Mouse (Mus musculus): ENCODE measurements around the gene Pof1b. TPM values are rescaled to one million over a fixed set of nuclear protein-coding genes. Genes with fewer than 3 reads are reported as not detected.

The Pof1b gene
- polyA plus RNA-seq (2014; fragmentation: Nextera tagmentation; extraction: Ambion mirVana) = 0.09 TPM in 1 of 2 replicates, not detected in the other

GRCm38 (mm10) chrX:112698508-112698907 lies at the start of gene Pof1b:
Gene Pof1b, minus strand, starts transcription at chrX:112698651.
- Histone ChIP-seq H3K27me3 (ENCODE audit: control insufficient read depth, insufficient read depth, low read length) (no peaks in the 10 kb centered on the region), H3K27ac (replicated peaks in 1 of 2; ENCODE audit: control insufficient read depth in 1 of 2, insufficient read depth in 1 of 2, low read depth in 2 of 2, low read length in 2 of 2) (no peak within 1 kb of the TSS), H3K4me3 (ENCODE audit: control insufficient read depth in 1 of 2, insufficient read depth in 1 of 2, low read depth in 1 of 2, low read length in 2 of 2) (no peak within 1 kb of the TSS), H3K36me3 (ENCODE audit: control insufficient read depth, insufficient read depth, low read length) (no peaks in the 10 kb centered on the region), H3K4me2 (ENCODE audit: low read length) (no peak within 1 kb of the TSS), H3K9ac (ENCODE audit: low read length) (no peak within 1 kb of the TSS), H3K4me1 (ENCODE audit: control insufficient read depth in 2 of 2, insufficient read depth in 2 of 2, low read length in 2 of 2) (no peaks in the 10 kb centered on the region), H3K9me3 (ENCODE audit: control insufficient read depth, low read length) (no peaks in the 10 kb centered on the region)
- ATAC-seq (ENCODE audit: insufficient number of reproducible peaks, insufficient read depth, low FRiP score, low read depth) = no peak
- WGBS = 59% methylated on average over 5 of the region's 5 CpGs

GRCm38 (mm10) chrX:112716587-112716986 lies 18.1 kb upstream of the Pof1b start:
- Histone ChIP-seq H3K27me3 (ENCODE audit: control insufficient read depth, insufficient read depth, low read length) (no peaks in the 10 kb centered on the region), H3K4me1 (ENCODE audit: control insufficient read depth in 2 of 2, insufficient read depth in 2 of 2, low read length in 2 of 2) (no peaks in the 10 kb centered on the region), H3K4me2 (ENCODE audit: low read length) (no peak overlapping the region), H3K9me3 (ENCODE audit: control insufficient read depth, low read length) (no peaks in the 10 kb centered on the region), H3K9ac (ENCODE audit: low read length) (no peak overlapping the region), H3K27ac (replicated peaks in 1 of 2; ENCODE audit: control insufficient read depth in 1 of 2, insufficient read depth in 1 of 2, low read depth in 2 of 2, low read length in 2 of 2) (no peak overlapping the region), H3K36me3 (ENCODE audit: control insufficient read depth, insufficient read depth, low read length) (no peaks in the 10 kb centered on the region), H3K4me3 (ENCODE audit: control insufficient read depth in 1 of 2, insufficient read depth in 1 of 2, low read depth in 1 of 2, low read length in 2 of 2) (no peak overlapping the region)
- ATAC-seq (ENCODE audit: insufficient number of reproducible peaks, insufficient read depth, low FRiP score, low read depth) = no peak

DNA sequence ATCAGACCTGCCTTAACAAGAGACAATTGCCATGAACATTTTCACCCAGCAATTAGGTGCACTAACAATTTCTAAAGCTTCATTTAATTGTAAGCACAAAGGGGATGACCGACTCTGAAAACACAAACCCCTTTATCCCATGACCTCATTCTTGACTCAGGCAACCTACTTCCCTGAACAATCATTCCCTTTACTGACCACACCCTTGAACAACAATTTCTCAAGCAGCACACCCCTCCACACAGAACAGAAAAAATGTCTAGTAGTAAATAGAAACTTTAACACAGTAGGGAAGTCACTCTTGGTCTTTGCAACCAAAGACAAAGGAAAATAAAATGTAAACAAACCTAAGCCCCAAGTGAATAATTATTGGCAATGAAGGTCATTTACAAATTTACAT lies 4.1 kb downstream of the Pof1b start:
- H3K4me3 ChIP-seq (ENCODE audit: control insufficient read depth in 1 of 2, insufficient read depth in 1 of 2, low read depth in 1 of 2, low read length in 2 of 2) = no peak overlapping the region
- H3K4me2 ChIP-seq (ENCODE audit: low read length) = no peak overlapping the region
- H3K27ac ChIP-seq (replicated peaks in 1 of 2; ENCODE audit: control insufficient read depth in 1 of 2, insufficient read depth in 1 of 2, low read depth in 2 of 2, low read length in 2 of 2) = no peak overlapping the region
- H3K27me3 ChIP-seq (ENCODE audit: control insufficient read depth, insufficient read depth, low read length) = no peaks in the 10 kb centered on the region
- H3K36me3 ChIP-seq (ENCODE audit: control insufficient read depth, insufficient read depth, low read length) = no peaks in the 10 kb centered on the region
- no peaks in the 10 kb centered on the region for H3K4me1 ChIP-seq (ENCODE audit: control insufficient read depth in 2 of 2, insufficient read depth in 2 of 2, low read length in 2 of 2)
- no peaks in the 10 kb centered on the region for H3K9me3 ChIP-seq (ENCODE audit: control insufficient read depth, low read length)
- whole genome bisulfite sequencing = 52% methylated on average over 1 of the region's 1 CpGs
- no peak overlapping the region for H3K9ac ChIP-seq (ENCODE audit: low read length)
- ATAC-seq (ENCODE audit: insufficient number of reproducible peaks, insufficient read depth, low FRiP score, low read depth) = no peak

- Histone ChIP-seq H3K27ac (replicated peaks in 1 of 2; ENCODE audit: control insufficient read depth in 1 of 2, insufficient read depth in 1 of 2, low read depth in 2 of 2, low read length in 2 of 2) (no peak overlapping the region), H3K9ac (ENCODE audit: low read length) (no peak overlapping the region), H3K27me3 (ENCODE audit: control insufficient read depth, insufficient read depth, low read length) (no peaks in the 10 kb centered on the region), H3K4me3 (ENCODE audit: control insufficient read depth in 1 of 2, insufficient read depth in 1 of 2, low read depth in 1 of 2, low read length in 2 of 2) (no peak overlapping the region), H3K4me2 (ENCODE audit: low read length) (no peak overlapping the region), H3K4me1 (ENCODE audit: control insufficient read depth in 2 of 2, insufficient read depth in 2 of 2, low read length in 2 of 2) (no peaks in the 10 kb centered on the region), H3K36me3 (ENCODE audit: control insufficient read depth, insufficient read depth, low read length) (no peaks in the 10 kb centered on the region), H3K9me3 (ENCODE audit: control insufficient read depth, low read length) (no peaks in the 10 kb centered on the region)
- no peak for ATAC-seq (ENCODE audit: insufficient number of reproducible peaks, insufficient read depth, low FRiP score, low read depth)
- WGBS = 38% methylated on average over 5 of the region's 5 CpGs
These were observed 17.8 kb downstream of the Pof1b start for GRCm38 (mm10) chrX:112680605-112681004.

DNA sequence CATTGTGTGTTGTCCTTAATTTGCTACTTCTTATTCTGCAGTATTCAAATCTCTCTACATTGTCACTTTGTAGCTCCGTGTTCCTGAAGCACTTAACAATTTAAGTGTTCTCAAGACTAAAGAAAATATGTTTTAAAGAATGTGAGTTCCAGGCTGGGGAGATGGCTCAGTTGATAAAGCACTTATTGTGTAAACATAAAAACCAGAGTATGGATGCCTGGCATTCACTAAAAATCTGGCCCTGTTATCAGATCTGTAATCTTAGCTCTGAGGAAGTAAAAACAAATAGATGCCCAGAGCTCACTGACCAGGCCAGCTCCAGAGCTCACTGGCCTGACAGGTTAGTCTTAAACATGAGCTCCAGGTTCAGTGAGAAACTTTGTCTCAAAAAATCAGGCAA lies 22.9 kb downstream of the Pof1b start:
- Histone ChIP-seq H3K9ac (ENCODE audit: low read length) (no peak overlapping the region), H3K4me3 (ENCODE audit: control insufficient read depth in 1 of 2, insufficient read depth in 1 of 2, low read depth in 1 of 2, low read length in 2 of 2) (no peak overlapping the region), H3K27me3 (ENCODE audit: control insufficient read depth, insufficient read depth, low read length) (no peaks in the 10 kb centered on the region), H3K27ac (replicated peaks in 1 of 2; ENCODE audit: control insufficient read depth in 1 of 2, insufficient read depth in 1 of 2, low read depth in 2 of 2, low read length in 2 of 2) (no peak overlapping the region), H3K36me3 (ENCODE audit: control insufficient read depth, insufficient read depth, low read length) (no peaks in the 10 kb centered on the region), H3K4me1 (ENCODE audit: control insufficient read depth in 2 of 2, insufficient read depth in 2 of 2, low read length in 2 of 2) (no peaks in the 10 kb centered on the region), H3K4me2 (ENCODE audit: low read length) (no peak overlapping the region), H3K9me3 (ENCODE audit: control insufficient read depth, low read length) (no peaks in the 10 kb centered on the region)
- ATAC-seq (ENCODE audit: insufficient number of reproducible peaks, insufficient read depth, low FRiP score, low read depth) = no peak
- 30% methylated on average over 1 of the region's 1 CpGs for WGBS

DNA sequence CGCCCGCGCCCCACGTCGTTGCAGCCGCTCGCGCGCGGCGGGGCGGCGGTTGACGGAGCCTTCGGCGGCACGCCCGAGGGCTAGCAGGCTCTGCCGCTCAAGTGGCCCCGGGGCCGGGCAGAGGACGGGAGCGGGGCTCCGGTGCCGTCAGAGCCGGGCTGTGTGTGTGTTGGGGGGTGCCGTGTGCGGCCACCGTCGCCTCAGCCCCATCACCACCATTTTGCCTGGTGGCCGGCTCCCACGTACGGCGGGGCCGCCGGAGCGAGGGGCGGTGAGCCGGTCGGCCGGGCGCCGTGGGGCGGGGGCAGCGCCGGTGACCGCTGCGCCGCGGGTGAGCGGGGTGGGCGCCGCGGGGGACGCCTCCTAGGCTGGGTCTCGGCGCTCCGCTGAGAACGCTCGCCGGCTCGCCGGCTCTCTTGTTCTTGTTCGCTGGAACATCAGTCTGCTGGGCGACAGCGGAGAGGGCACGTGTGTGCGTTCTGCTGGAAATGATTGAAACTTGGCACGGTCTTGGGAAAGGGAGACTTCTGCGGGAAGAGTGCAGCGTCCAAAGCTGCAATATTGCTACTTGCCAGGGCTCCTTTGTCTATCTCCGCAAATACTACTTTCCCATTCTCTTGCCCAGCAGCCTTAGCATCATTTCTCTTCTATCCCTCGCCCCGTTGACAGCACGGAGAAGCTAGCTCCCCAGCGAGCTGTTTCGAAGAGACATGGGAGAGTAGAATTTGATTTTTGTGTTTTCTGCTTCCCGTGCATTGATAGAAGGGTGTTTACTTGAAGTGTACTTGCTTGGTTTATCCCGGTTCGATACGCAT lies 96.9 kb downstream of the Pof1b start:
- Histone ChIP-seq H3K36me3 (ENCODE audit: control insufficient read depth, insufficient read depth, low read length) (no peaks in the 10 kb centered on the region), H3K9me3 (ENCODE audit: control insufficient read depth, low read length) (no peaks in the 10 kb centered on the region), H3K4me1 (ENCODE audit: control insufficient read depth in 2 of 2, insufficient read depth in 2 of 2, low read length in 2 of 2) (no peaks in the 10 kb centered on the region), H3K27ac (replicated peaks in 1 of 2; ENCODE audit: control insufficient read depth in 1 of 2, insufficient read depth in 1 of 2, low read depth in 2 of 2, low read length in 2 of 2) (peak overlapping the region in 1 of 2 experiments; percentile 71; a peak in 2 of 4 replicates), H3K4me2 (ENCODE audit: low read length) (peak overlapping the region; percentile 66), H3K9ac (ENCODE audit: low read length) (peak overlapping the region; percentile 78), H3K4me3 (ENCODE audit: control insufficient read depth in 1 of 2, insufficient read depth in 1 of 2, low read depth in 1 of 2, low read length in 2 of 2) (peak overlapping the region; percentile 64 to 76), H3K27me3 (ENCODE audit: control insufficient read depth, insufficient read depth, low read length) (no peaks in the 10 kb centered on the region)
- peak; percentile 69 for ATAC-seq (ENCODE audit: insufficient number of reproducible peaks, insufficient read depth, low FRiP score, low read depth)
- WGBS = 16% methylated on average over 74 of the region's 81 CpGs

DNA sequence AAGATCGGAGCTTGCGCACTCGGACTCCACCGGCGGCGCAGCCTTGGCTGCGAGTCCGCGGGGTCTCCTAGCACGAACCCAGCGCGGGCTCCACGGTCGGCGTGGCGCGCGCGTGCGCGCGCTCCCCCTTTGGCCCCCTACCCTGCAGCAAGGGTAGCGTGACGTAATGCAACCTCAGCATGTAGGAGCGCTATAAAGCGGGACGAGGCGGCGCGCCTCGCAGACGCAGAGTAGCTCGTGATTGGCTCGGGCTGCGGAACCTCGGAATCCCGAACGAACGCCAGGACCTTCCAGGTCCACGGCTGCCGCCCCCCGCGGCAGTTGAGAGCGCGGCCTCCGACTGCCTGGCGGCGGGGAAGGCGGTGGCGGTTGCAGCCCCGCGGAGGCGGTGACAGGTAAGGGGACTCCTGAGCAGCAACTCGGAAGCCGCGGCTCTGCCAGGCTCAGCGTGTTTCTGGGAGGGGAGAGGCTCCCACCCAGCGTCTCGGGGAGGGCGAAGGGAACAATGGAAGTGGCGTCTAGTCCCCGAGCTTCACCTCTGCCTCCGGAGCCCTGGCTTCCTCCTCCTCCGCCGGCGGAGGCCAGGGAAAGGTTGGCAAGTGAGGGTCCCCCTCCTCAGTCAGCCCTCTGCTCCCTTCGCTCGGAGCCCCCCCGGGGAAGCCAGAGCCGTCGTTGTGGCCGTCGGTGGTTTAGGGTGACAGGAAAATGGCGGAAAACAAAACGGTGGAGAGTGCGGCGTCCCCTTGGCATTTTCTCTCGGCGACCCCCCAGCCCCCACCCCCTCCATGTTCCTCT lies 97.7 kb downstream of the Pof1b start, which contains the start of gene Zfp711:
Gene Zfp711, plus strand, starts transcription at position 16 of the 795 bp plus-strand sequence.
- Histone ChIP-seq H3K4me3 (ENCODE audit: control insufficient read depth in 1 of 2, insufficient read depth in 1 of 2, low read depth in 1 of 2, low read length in 2 of 2) (peak within 1 kb of the TSS; percentile 64 to 76), H3K36me3 (ENCODE audit: control insufficient read depth, insufficient read depth, low read length) (no peaks in the 10 kb centered on the region), H3K9ac (ENCODE audit: low read length) (peak within 1 kb of the TSS; percentile 78), H3K4me1 (ENCODE audit: control insufficient read depth in 2 of 2, insufficient read depth in 2 of 2, low read length in 2 of 2) (no peaks in the 10 kb centered on the region), H3K27me3 (ENCODE audit: control insufficient read depth, insufficient read depth, low read length) (no peaks in the 10 kb centered on the region), H3K27ac (replicated peaks in 1 of 2; ENCODE audit: control insufficient read depth in 1 of 2, insufficient read depth in 1 of 2, low read depth in 2 of 2, low read length in 2 of 2) (peak within 1 kb of the TSS; percentile 71 to 81), H3K4me2 (ENCODE audit: low read length) (peak within 1 kb of the TSS; percentile 66), H3K9me3 (ENCODE audit: control insufficient read depth, low read length) (no peaks in the 10 kb centered on the region)
- peak; percentile 96 for ATAC-seq (ENCODE audit: insufficient number of reproducible peaks, insufficient read depth, low FRiP score, low read depth)
- WGBS = 21% methylated on average over 57 of the region's 79 CpGs

Data from heart, embryonic 14.5 days (tissue).